Mouse (Mus musculus): ENCODE data around the gene Stk19.
"Not testable (repeated sequence)": the region's sequence is repeated elsewhere in the genome, so short reads cannot be mapped to it uniquely, and the experiment has no call there.

The Stk19 gene

DNA sequence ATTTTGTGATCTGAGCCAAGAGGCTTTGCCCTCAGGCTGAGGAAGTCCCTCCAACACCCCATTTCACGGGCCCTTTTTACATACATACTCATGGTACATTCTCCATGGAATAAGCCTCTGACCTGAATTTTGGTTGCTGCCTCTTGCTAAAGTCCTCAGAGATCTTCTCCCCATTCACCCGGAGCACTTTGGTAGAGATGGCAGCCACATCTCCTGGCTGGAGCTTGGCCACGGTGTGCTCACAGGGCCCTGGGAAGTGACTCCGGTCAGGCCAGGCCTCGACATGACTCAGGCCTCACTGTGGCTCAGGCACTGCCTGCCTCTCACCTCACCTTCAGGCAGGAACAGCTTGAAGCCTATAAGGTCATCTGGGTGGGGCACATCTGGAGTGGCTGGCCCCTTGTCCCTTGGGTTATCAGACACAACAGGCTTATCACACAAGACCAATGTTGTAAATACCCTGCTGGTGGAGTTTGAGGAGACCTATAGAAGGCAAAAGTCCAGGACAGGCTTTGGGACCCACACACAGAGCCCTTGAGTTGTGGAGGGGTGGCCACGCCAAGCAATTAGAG is 4.1 kb upstream of the Stk19 start:
- DNase-seq (ENCODE audit: inconsistent ontology term) = no peak

- DNase-seq (ENCODE audit: inconsistent ontology term) = no peak
Measured at GRCm38 (mm10) chr17:34838785-34839184, 2.0 kb upstream of the Stk19 start.

DNA sequence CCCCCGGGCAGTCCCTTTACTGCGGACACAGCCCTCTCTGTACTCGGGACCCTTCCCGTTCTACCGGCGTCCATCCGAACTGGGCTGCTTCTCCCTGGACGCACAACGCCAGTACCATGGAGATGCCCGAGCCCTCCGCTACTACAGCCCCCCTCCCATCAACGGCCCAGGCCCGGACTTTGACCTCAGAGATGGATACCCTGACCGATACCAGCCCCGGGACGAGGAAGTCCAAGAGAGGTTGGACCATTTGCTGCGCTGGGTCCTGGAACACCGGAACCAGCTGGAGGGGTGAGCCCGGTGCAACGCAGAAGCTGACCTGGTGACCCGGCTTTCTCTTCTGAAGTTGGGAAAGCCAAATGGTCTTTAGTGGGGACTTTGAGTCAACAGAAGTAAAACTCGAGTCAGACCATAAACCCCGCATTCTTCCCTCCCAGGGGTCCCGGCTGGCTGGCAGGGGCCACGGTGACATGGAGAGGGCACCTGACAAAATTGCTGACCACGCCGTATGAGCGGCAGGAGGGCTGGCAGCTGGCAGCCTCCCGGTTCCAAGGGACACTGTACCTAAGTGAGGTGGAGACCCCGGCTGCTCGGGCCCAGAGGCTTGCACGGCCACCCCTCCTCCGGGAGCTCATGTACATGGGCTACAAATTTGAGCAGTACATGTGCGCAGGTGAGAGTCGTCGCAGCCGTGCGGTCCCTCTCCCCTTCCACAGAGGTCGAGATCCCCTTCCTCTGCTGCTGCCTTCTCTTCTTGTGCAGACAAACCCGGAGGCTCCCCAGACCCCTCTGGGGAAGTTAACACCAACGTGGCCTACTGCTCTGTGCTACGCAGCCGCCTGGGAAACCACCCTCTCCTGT is 949 bp upstream of the Stk19 start:
- peak; percentile 6 for DNase-seq (ENCODE audit: inconsistent ontology term)

- DNase-seq (ENCODE audit: inconsistent ontology term) = no peak
Measured at GRCm38 (mm10) chr17:34836155-34836855, 440 bp downstream of the Stk19 start.

DNA sequence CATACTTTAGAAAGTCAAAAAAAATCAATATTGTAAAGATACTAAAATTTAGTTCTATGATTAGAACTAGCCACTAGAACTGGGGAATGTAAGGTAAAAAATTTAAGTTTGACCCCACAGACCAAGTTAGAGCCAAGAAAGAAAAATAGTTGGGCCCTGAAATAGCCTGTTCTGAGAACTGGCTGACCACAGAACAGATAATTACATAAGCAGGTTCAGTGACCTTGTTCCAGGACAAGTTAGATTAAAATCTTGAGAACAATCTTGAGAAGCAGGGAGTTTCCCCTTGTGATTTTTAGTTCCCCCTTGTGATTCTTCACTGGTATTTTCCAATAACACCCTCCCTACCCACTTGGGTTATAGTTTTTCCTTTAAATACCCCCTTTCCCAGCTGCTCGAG is 6.0 kb downstream of the Stk19 start:
- not testable (repeated sequence) for DNase-seq (ENCODE audit: inconsistent ontology term)

DNA sequence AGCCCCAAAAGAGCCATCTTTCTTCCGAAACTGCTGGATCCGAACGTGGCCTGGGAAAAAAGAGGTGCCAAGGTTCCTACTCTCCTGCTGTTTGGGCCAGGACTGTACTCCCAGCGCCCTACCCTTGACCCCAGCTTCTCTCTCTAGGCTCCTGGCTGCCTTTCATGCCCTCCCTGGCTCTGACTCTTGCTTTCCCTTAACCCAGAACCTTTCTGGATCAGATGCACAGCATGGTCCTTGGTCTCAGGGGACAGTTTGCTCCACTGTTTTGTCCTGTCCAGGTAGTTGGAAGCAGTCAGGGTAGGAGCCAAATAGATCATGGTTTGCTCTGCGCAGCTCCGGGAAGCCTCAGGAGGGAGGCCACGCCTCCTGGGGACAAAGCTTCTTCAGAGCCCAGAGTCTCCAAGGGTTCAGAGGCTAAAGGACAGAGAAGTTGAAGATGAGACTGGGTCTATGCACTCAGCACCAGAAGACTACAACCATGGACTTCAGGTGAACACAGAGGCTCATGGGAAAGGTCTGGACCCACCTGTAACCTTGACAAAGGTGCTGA is 21.9 kb downstream of the Stk19 start:
- DNase-seq (ENCODE audit: inconsistent ontology term) = no peak

GRCm38 (mm10) chr17:34813747-34814146 is 23.0 kb downstream of the Stk19 start:
- DNase-seq (ENCODE audit: inconsistent ontology term) = not testable (repeated sequence)

- DNase-seq (ENCODE audit: inconsistent ontology term) = no peak
Measured at GRCm38 (mm10) chr17:34811275-34811674, 25.5 kb downstream of the Stk19 start.

DNA sequence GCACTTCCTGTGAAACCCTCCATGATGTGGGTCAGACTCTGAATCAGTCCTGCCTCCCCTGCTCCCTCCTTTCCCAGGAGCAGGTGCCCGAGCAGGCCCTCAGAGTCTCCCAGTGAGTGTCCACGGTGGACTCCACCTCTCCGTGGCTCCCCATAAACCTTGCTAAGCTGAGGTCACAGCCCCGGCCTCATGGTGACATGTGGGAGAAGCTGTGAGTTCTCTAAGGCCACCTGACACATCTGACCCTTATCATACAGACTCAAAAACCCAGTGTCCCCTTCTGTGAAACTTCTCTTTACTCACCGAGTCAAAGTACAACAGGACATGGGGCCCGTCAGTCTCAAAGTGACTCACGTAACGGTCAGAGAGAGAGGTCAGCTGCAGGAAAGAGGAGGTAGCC is 25.9 kb downstream of the Stk19 start:
- not testable (repeated sequence) for DNase-seq (ENCODE audit: inconsistent ontology term)

- DNase-seq (ENCODE audit: inconsistent ontology term) = not testable (repeated sequence)
Measured at GRCm38 (mm10) chr17:34810411-34810810, 26.3 kb downstream of the Stk19 start.

DNA sequence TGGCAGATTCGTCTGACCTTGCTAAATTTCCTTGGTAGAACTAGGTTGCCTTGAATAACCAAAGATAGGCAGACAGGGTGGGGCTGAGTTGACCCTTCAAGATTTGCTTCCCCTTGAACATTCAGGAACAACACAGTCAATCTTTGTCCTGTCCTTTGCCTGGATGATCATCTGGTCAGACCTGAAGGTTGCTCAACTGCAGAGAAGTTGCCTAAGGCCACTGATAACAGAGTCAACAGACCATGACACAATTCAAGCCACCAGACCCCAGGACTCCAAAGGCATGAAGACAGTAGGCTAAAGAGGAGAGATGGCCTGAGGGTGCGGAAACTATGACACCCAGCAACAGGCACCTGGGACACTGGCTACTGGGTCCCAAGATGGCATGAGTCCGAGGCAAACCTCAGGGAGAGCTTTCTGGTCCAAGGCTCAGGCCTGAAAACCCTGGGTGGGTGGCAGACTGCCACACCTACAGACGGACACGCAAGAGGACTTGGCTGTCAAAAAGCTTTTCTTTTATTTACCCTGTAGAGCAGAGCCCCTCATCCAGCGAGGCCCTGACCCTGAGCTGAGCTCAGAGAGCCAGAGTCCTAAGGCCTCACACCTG is 28.0 kb downstream of the Stk19 start:
- DNase-seq (ENCODE audit: inconsistent ontology term) = no peak

- DNase-seq (ENCODE audit: inconsistent ontology term) = no peak
Measured at GRCm38 (mm10) chr17:34807176-34807575, 29.6 kb downstream of the Stk19 start.

DNA sequence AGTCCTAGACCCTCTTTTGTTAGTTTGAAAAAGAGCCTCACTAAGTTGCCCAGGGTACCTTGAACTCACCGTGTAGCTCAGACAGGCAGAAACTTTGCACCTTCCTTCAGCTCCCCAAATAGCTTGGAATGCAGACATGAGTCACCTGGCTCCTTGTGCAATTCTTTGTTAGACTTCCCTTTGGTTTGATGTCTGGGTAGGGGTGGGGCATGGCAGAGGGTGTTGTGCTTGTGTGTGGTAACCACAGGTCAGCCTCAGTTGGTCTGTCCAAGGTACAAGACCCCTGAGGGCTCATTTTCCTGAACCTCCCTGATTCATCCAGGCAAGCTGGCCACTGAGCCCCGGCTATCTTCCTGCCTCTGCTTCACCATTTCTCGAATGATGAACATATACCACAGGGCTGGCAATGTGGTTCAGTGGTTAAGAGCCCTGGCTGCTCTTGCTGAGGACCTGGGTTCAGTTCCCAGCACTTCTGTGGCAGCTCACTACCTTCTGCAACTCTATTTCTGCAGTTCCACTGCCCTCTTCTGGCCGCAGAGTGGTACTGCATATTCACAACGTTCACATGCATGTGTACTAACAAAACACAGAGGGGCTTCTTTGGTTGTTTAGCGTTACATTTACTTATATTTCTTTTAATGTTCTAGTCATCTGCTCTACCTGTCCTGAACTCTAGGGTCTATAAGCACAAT is 31.7 kb downstream of the Stk19 start:
- no peak for DNase-seq (ENCODE audit: inconsistent ontology term)

- DNase-seq (ENCODE audit: inconsistent ontology term) = not testable (repeated sequence)
Measured at GRCm38 (mm10) chr17:34804301-34804700, 32.4 kb downstream of the Stk19 start, which contains the start of gene Cyp21a1. Cyp21a1 (minus strand) TSS chr17:34804561.

DNA sequence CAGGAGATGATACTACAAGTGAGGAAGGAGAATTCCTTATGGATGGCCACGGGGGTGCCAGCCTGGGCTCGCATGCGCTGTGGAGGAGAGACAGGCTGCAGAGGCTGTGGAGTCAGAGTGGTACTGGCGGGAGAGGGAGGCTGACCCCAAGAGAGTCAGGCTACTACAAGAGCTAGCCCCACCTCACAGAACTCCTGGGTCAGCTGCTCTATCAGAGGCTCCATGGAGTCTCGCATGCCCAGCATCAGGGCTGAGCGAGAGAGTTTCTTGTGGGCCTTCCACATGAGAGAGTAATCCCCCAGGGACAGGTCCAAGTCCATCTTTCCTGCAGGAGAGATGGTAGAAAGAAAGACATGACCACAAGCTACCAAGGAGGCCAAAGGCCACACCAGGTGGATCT is 33.4 kb downstream of the Stk19 start:
- not testable (repeated sequence) for DNase-seq (ENCODE audit: inconsistent ontology term)

DNA sequence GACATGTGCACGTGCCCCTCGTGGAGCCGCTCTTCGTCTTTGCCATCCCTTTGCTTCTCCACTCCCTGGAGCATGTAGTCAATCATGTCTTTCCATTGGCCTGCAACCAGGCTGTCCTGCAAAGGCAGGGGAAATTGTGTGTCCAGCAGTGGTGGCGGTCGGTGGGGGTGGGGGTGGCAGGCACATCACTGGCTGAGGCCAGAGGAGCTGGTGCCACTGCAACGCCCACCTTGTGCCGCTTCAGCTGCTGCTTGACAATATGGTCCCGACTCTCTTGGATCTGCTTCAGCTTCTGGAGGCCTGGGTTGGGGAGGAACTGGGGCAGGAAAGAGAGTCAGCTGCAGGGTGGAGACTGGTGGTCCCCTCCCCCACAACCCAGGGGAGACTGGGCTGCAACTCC is 34.0 kb downstream of the Stk19 start:
- DNase-seq (ENCODE audit: inconsistent ontology term) = not testable (repeated sequence)

DNA sequence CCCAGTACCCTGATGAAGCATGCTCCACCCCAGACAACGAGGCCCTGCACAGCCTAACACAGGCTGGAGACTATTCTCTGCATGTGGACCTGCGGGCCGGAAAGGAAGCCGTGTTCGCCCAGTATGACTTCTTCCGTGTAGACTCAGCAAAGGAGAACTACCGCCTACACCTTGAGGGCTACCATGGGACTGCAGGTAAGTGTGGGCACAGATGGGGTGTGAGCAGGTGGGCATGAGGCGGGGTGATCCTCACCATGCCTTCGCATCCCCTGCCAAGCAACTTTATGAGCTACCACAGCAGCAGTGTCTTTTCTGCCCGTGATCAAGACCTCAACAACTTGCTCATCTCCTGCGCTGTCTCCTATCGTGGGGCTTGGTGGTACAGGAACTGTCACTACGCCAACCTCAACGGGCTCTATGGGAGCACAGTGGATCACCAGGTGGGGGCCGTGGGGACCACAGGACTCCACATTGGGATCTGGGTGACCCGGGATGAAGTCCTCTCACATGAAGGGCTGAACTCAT is 35.9 kb downstream of the Stk19 start:
- DNase-seq (ENCODE audit: inconsistent ontology term) = not testable (repeated sequence)

DNA sequence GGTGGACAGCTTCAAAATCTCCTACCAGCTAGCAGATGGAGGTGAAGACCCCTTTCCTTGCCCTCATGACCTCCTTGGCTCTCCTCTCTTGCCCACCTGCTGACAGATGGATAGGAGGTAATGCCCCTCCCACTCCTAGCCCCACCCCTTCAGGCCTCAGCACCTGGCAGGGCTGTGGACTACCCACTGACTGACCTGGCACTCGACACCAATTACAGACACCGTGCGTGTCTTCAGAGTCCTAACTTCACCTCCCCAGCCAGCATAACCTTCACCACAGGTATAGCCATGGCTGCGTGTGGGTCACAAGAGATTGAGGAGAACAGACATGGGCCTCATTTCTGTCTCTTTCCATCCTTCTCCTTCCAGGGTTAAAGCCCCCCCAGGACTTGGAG is 37.2 kb downstream of the Stk19 start:
- no peak for DNase-seq (ENCODE audit: inconsistent ontology term)

GRCm38 (mm10) chr17:34798866-34799530 is 37.7 kb downstream of the Stk19 start:
- no peak for DNase-seq (ENCODE audit: inconsistent ontology term)

- DNase-seq (ENCODE audit: inconsistent ontology term) = not testable (repeated sequence)
Measured at GRCm38 (mm10) chr17:34798071-34798470, 38.7 kb downstream of the Stk19 start.
